Mouse (Mus musculus): Measurements from ENCODE around the gene Trpc4ap.
"Not testable (repeated sequence)": the region's sequence is repeated elsewhere in the genome, so short reads cannot be mapped to it uniquely, and the experiment has no call there.

Gene Trpc4ap

DNA sequence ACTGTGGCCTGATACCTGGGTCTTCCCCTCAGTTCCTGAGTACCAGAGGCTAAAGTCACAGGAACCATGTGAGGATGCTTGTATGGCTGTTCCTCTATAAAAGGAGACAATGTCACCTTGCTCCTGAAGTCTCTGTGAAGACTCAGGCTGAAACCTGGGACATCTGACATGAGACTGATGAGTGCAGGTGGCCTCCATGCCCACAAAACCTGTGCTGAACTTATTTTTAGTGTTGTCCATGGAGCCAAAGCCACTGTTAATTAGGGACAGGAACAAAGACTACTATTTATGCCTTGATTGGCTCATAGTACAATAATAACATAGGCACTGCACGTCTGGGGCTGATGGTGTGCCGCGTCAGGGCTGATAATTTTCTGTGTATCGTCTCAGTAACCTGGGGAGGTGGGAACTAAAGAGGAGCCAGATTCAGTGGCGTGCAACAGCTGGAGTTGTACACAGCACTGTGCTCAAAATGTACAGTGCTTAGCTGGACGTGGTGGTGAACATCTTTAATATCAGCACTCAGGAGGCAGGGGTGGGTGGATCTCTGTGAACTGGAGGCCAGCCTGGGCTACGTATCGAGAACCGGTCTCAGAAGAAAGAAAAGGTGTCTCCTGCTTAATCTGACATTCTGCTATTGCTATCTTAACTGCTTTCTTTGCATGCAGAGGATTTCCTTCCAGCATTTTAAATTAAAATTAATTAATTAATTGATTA, 80.2 kb downstream of the Trpc4ap start:
- no peak for DNase-seq (ENCODE audit: low spot score in 2 of 2)

- DNase-seq (ENCODE audit: low spot score in 2 of 2) = no peak
Measured at GRCm38 (mm10) chr2:155610978-155611377, 81.2 kb downstream of the Trpc4ap start, which contains the start of gene Myh7b. Gene Myh7b (plus strand): TSS chr2:155611212.

GRCm38 (mm10) chr2:155606360-155606759, 85.8 kb downstream of the Trpc4ap start:
- DNase-seq (ENCODE audit: low spot score in 2 of 2) = peak in 1 of 2 experiments; percentile 9

GRCm38 (mm10) chr2:155605236-155605589, 87.0 kb downstream of the Trpc4ap start:
- not testable (repeated sequence) for DNase-seq (ENCODE audit: low spot score in 2 of 2)

DNA sequence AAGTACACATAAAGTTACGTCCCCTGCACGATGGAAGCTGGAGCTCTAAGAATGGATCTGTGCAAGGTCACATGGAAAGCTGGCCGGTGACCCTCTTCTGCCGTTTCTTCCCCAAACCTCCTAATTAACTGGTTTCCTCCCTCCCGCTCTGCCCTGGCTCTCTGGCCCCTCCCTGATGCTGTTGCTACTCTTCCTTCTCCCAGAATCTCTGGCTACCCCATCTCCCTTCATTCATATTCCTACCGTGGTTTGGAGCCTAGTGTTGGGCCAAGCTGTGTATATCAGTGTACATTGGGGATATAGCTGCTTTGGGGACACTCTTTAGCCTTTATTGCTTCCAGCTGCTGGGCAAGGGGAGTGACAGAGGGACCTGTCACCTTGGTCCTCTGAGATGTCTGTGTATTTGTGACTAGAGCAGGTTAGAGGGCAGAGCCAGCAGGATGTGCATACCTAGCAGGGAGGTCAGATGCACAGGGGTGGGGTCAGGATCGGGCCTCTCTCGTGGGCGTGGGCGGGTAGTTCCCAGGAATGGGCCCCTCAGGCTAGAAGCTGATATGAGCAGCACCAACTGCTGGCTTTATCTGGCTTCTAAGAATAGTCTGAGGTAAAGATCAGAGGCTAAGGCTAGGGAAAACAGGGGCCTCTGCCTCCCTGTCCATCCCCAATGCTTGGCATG, 87.5 kb downstream of the Trpc4ap start:
- DNase-seq (ENCODE audit: low spot score in 2 of 2) = no peak

- no peak for DNase-seq (ENCODE audit: low spot score in 2 of 2)
Measured at GRCm38 (mm10) chr2:155603707-155604106, 88.5 kb downstream of the Trpc4ap start.

DNA sequence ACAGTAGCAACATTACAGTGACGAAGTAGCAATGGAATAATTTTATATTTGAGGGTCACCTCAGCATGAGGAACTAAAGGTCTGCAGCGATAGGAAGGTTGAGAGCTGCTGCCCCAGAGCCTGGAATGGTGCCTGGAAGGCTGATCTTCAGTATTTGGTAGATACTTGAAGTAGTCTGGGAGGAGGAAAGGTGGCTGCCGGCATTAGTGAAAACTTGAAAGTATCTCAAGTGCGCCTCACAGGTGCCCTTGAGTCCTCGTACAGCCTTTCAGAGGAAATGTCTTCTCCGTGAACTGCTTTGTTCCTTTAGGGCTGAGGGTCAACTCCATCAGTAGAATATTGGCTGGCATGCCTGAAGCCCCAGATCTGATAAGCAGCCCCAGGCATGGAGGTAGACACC, 96.7 kb downstream of the Trpc4ap start:
- DNase-seq (ENCODE audit: low spot score in 2 of 2) = no peak

DNA sequence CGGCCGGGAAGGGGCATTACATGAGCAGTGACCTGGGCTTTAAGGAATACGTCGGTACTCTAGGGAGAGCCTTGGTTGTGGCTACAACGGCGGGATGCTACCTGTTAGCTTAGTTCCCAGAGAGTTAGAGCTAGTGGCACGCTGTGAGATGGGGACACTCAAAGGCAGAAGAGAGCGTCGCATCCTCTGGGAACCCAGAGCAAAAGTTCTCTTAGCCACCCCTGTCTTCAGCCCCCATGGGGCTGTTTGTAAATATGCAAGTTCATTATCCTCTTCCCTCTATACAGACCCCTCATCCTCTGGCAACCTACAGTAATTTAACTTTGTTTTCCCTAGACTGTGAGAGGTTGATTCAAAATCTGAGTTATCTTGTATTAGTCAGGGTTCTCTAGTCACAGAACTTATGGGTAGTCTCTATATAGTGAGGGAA, 99.3 kb downstream of the Trpc4ap start:
- no peak for DNase-seq (ENCODE audit: low spot score in 2 of 2)

GRCm38 (mm10) chr2:155592137-155592853, 99.9 kb downstream of the Trpc4ap start, which contains the start of gene Gss:
Gene Gss (minus strand): TSS chr2:155592810.
- DNase-seq (ENCODE audit: low spot score in 2 of 2) = peak; percentile 98 to 99

DNA sequence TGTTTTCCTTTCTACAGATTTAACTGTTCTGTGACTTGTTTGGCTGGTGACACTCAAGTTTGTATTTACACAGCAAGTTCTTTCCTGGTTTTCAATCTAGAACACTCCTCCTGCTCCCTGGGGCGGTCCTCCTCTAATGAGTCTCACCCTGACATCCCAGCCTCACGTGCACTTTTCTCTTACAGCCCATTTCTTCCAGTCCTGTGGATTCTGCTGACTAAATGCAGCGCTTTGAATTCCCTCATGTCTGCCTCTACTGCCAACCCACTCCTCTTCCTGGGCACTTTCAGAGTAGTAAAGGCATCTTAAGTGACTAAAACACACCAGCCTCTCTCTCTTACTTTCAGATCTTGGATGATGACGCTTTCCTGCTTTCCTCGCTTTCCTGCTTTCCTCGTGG, 100.5 kb downstream of the Trpc4ap start:
- DNase-seq (ENCODE audit: low spot score in 2 of 2) = peak in 1 of 2 experiments; percentile 4

GRCm38 (mm10) chr2:155590876-155591275, 101.3 kb downstream of the Trpc4ap start:
- no peak for DNase-seq (ENCODE audit: low spot score in 2 of 2)

- DNase-seq (ENCODE audit: low spot score in 2 of 2) = peak in 1 of 2 experiments; percentile 5
Measured at GRCm38 (mm10) chr2:155589521-155589920, 102.7 kb downstream of the Trpc4ap start.

DNA sequence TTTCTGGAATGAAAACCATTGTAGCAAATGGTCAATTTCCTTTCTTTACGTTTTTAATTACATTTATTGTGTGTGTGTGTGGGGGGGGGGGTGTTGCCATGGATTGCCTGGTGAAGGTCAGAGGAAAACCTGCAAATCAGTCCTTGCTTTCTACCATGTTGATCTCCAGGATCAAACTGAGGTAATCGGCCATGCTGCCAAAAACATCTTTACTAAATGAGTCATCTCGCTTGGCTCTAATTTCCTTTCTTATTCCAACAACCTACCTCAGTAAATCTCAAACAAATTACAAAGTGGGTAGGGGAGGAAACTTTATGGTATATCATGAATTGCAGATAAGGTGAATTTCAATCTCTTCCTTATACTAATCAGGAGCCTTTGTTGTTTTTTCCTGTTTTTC, 104.0 kb downstream of the Trpc4ap start:
- no peak for DNase-seq (ENCODE audit: low spot score in 2 of 2)

- no peak for DNase-seq (ENCODE audit: low spot score in 2 of 2)
Measured at GRCm38 (mm10) chr2:155585486-155585885, 106.7 kb downstream of the Trpc4ap start.

DNA sequence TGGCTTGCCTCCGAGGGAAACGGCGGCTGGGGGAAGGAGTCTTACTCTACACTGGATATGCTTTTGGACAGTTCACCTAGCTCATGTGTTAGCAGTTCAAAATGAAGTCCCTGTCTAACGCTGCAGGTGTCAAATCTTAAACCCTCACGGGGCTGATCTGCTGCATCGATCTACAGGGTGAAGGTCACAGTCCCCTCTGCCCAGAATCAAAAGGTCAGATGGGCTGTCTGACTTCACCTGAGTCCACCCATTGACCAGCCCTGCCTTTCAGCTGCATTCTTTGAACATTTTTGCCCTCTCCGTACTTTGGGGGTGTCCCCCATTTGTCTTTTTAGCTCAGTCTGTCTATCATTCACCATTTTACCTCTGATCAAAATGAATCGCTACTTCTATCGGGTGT, 107.1 kb downstream of the Trpc4ap start:
- no peak for DNase-seq (ENCODE audit: low spot score in 2 of 2)

Measured in frontal cortex, postnatal 36 days (tissue).